Mouse (Mus musculus) ovary, adult 2 months (tissue): ENCODE measurements around the gene Olfr402. TPM values are rescaled to one million over a fixed set of nuclear protein-coding genes. Genes with fewer than 3 reads are reported as not detected.

Experiments used
- polyA plus RNA-seq: library from polyadenylated mRNA; depleted of rRNA; stranded (reverse); fragments of >200 nt; gene quantifications from 2 replicates; pipeline ENCODE4 v1.2.3, GENCODE M21; 2012; rRNA removed

The Olfr402 gene
- polyA plus RNA-seq = not detected in 2 replicates

DNA sequence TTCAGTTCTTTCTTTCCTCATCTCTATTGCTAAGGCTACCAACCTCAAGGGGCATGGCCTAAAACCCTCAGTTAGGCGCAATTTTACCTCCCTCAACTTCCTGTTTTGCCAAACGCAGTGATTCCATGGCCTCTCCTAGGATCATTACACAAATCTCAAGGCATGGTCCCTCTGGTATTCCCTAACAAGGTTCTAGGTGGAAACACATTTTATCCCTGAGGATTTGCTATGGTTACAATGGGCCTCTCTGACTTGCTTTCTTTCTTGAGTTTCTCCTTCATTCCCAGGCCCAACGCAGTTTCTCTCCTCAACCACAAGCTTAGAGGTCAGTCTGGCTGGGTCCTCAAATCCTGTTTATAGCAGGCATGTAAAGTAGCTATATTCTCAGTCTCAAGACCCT is at the start of gene Olfr402:
TSS of gene Olfr402 (plus strand) at position 301 of the 400 bp plus-strand sequence.

GRCm38 (mm10) chr11:74113412-74113811 is 39.9 kb upstream of the Olfr402 start, which contains the start of gene Olfr401:
Olfr401 (plus strand) TSS chr11:74113712.

GRCm38 (mm10) chr11:74185949-74186348 is 32.6 kb downstream of the Olfr402 start, which contains the start of gene Olfr403:
Olfr403 (plus strand) TSS chr11:74186249.

Other genes starting within 250 kb of the Olfr402 start
- not detected in 2 replicates for gene Olfr395, start 244.2 kb upstream of the Olfr402 start, polyA plus RNA-seq
- gene Olfr23, start 216.9 kb upstream of the Olfr402 start, polyA plus RNA-seq = not detected in 2 replicates
- gene Olfr397, start 192.7 kb upstream of the Olfr402 start, polyA plus RNA-seq = not detected in 2 replicates
- not detected in 2 replicates for gene Olfr398, start 163.1 kb upstream of the Olfr402 start, polyA plus RNA-seq
- not detected in 2 replicates for gene Olfr139, start 97.0 kb upstream of the Olfr402 start, polyA plus RNA-seq
- gene Olfr399, start 96.9 kb upstream of the Olfr402 start, polyA plus RNA-seq = not detected in 2 replicates
- not detected in 2 replicates for gene Zfp616, start 83.6 kb upstream of the Olfr402 start, polyA plus RNA-seq
- not detected in 2 replicates for gene Olfr401, start 39.8 kb upstream of the Olfr402 start, polyA plus RNA-seq
- not detected in 2 replicates for gene Olfr403, start 32.7 kb downstream of the Olfr402 start, polyA plus RNA-seq
- not detected in 2 replicates for gene Olfr43, start 57.9 kb downstream of the Olfr402 start, polyA plus RNA-seq
- gene Olfr406, start 106.3 kb downstream of the Olfr402 start, polyA plus RNA-seq = not detected in 2 replicates
- gene Olfr59, start 130.2 kb downstream of the Olfr402 start, polyA plus RNA-seq = not detected in 2 replicates
- not detected in 2 replicates for gene Olfr410, start 184.5 kb downstream of the Olfr402 start, polyA plus RNA-seq
- not detected in 2 replicates for gene Olfr411, start 199.1 kb downstream of the Olfr402 start, polyA plus RNA-seq
- gene Olfr412, start 208.5 kb downstream of the Olfr402 start, polyA plus RNA-seq = not detected in 2 replicates